Mouse (Mus musculus) kidney, embryonic 15.5 days (tissue): ENCODE measurements around the gene Fnbp1. TPM values are rescaled to one million over a fixed set of nuclear protein-coding genes. Genes with fewer than 3 reads are reported as not detected.
A peak's percentile ranks its signal among the peaks of the same experiment; 100 is the strongest.

ENCODE experiments used
- ATAC-seq: fragments of 200-750 bp; cut with Nextera tagmentation; replicated peaks from 2 replicates; pipeline ENCODE4 v1.8.0; 2017; ENCODE audit warnings: moderate TSS enrichment; ENCODE audit not compliant: low FRiP score
- H3K27ac ChIP-seq: fragments of 300-500 bp; sonication (generic); 2 replicates; pipeline ENCODE4 v1.5.1; 2015; ENCODE audit warnings: mild to moderate bottlenecking, inconsistent platforms
- H3K27me3 ChIP-seq: fragments of 300-500 bp; sonication (generic); 2 replicates; pipeline ENCODE4 v1.6.1; 2015; ENCODE audit warnings: inconsistent platforms
- H3K36me3 ChIP-seq: fragments of 300-500 bp; sonication (generic); 2 replicates; pipeline ENCODE4 v1.6.1; 2015; ENCODE audit warnings: inconsistent platforms
- H3K4me1 ChIP-seq: fragments of 300-500 bp; sonication (generic); 2 replicates; pipeline ENCODE4 v1.6.1; 2015; ENCODE audit warnings: inconsistent platforms
- H3K4me2 ChIP-seq: fragments of 300-500 bp; sonication (generic); 2 replicates; pipeline ENCODE4 v1.6.1; 2015; ENCODE audit warnings: moderate library complexity, mild to moderate bottlenecking, inconsistent platforms
- H3K4me3 ChIP-seq: fragments of 300-500 bp; sonication (generic); replicated peaks from 2 replicates; pipeline ENCODE4 v1.5.1; 2015; ENCODE audit warnings: mild to moderate bottlenecking, inconsistent platforms
- H3K9ac ChIP-seq: fragments of 300-500 bp; sonication (generic); 2 replicates; pipeline ENCODE4 v1.6.1; 2015; ENCODE audit warnings: mild to moderate bottlenecking, inconsistent platforms
- H3K9me3 ChIP-seq: fragments of 300-500 bp; sonication (generic); replicated peaks from 2 replicates; pipeline ENCODE4 v1.6.1; 2016; ENCODE audit warnings: inconsistent platforms
- WGBS: fragments of 180-500 bp; shearing (Covaris S2); methylation state at CpG from one replicate; pipeline ENCODE4 v1.1.7; 2015; ENCODE audit warnings: mixed read lengths; 5-methylcytosine and 5-hydroxymethylcytosine counted together
- polyA plus RNA-seq: library from polyadenylated mRNA; unstranded; fragments of >200 nt; fragmentation: Nextera tagmentation; extraction: Ambion mirVana; gene quantifications from 2 replicates; pipeline ENCODE4 v1.2.1, GENCODE M21; 2015

Gene Fnbp1
- polyA plus RNA-seq, 1 experiment from 2014 or later = 22.4 TPM

GRCm38 (mm10) chr2:31087663-31088661 lies 53.8 kb downstream of the Fnbp1 start:
- H3K27me3 ChIP-seq = no peaks in the 10 kb centered on the region
- H3K27ac ChIP-seq = peak overlapping the region; percentile 89
- ATAC-seq = peak; percentile 30
- no peak overlapping the region for H3K4me3 ChIP-seq
- H3K9ac ChIP-seq = no peak overlapping the region
- peaks cover 23% of the 10 kb centered on the region for H3K36me3 ChIP-seq
- peaks cover 39% of the 10 kb centered on the region for H3K4me1 ChIP-seq
- peak overlapping the region; percentile 13; the same call in 1 of the 2 replicates for H3K4me2 ChIP-seq
- H3K9me3 ChIP-seq = peaks cover 6% of the 10 kb centered on the region; the same call in 1 of the 2 replicates
- 24% methylated on average over 11 of the region's 11 CpGs for WGBS

DNA sequence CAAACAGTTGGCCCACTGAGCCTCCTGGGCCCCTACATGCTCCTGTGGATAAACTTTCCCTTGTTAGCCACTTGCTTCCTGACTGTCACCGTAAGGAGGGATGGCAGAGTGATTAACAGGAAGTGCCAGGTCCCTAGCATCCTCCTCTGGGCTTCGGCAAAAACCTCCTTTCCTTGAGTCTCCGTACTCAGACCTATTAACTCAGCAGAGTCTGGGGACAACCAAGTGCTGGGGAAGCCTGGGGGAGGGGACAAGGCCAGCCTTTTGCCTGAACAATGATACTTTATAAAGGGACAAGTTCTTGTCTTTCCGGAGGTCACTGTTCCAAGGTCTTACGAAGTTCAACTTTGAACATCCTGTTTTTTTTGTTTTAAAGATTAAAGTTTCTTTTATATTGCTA lies 54.7 kb downstream of the Fnbp1 start:
- WGBS = 12% methylated on average over 5 of the region's 5 CpGs
- H3K9me3 ChIP-seq = peaks cover 6% of the 10 kb centered on the region; the same call in 1 of the 2 replicates
- H3K36me3 ChIP-seq = peaks cover 29% of the 10 kb centered on the region
- peak; percentile 31; the same call in 1 of the 2 replicates for ATAC-seq
- H3K27me3 ChIP-seq = no peaks in the 10 kb centered on the region
- no peak overlapping the region for H3K9ac ChIP-seq
- peak overlapping the region; percentile 89 for H3K27ac ChIP-seq
- H3K4me2 ChIP-seq = no peak overlapping the region
- no peak overlapping the region for H3K4me3 ChIP-seq
- peaks cover 39% of the 10 kb centered on the region for H3K4me1 ChIP-seq

DNA sequence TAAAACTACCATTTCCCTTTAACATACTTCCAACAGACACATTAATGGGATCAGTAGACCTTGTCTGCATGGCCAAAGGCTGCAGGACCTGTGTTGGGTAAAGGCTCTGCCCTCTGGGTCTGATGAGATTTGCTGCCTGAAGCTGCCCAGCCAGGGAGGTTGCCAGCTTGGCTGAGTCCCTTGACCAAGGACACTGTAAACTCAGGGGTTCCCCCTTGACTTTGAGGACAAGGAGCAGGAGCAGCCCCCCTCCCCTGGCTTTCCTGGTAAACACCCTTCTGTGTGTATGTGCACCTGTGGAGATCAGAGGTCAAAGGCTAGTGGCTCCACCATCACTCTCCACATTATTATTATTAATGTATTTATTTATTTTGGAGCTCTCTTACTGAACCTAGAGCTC lies 55.3 kb downstream of the Fnbp1 start:
- H3K4me1 ChIP-seq = peaks cover 39% of the 10 kb centered on the region
- peaks cover 29% of the 10 kb centered on the region for H3K36me3 ChIP-seq
- peak overlapping the region; percentile 89 for H3K27ac ChIP-seq
- H3K4me2 ChIP-seq = no peak overlapping the region
- H3K4me3 ChIP-seq = no peak overlapping the region
- ATAC-seq = peak; percentile 45; the same call in 1 of the 2 replicates
- no peak overlapping the region for H3K9ac ChIP-seq
- H3K9me3 ChIP-seq = peaks cover 6% of the 10 kb centered on the region; the same call in 1 of the 2 replicates
- no peaks in the 10 kb centered on the region for H3K27me3 ChIP-seq

- no peak overlapping the region for H3K9ac ChIP-seq
- 95% methylated on average over 9 of the region's 9 CpGs for WGBS
- no peak overlapping the region for H3K27ac ChIP-seq
- H3K36me3 ChIP-seq = peaks cover 44% of the 10 kb centered on the region
- H3K27me3 ChIP-seq = no peaks in the 10 kb centered on the region
- no peak overlapping the region for H3K4me2 ChIP-seq
- peaks cover 6% of the 10 kb centered on the region; the same call in 1 of the 2 replicates for H3K9me3 ChIP-seq
- H3K4me1 ChIP-seq = peaks cover 33% of the 10 kb centered on the region
- ATAC-seq = no peak
- no peak overlapping the region for H3K4me3 ChIP-seq
Measured at GRCm38 (mm10) chr2:31084169-31084850, 57.5 kb downstream of the Fnbp1 start.

GRCm38 (mm10) chr2:31083372-31083771 lies 58.4 kb downstream of the Fnbp1 start:
- no peak overlapping the region for H3K4me3 ChIP-seq
- peaks cover 24% of the 10 kb centered on the region for H3K4me1 ChIP-seq
- peaks cover 49% of the 10 kb centered on the region for H3K36me3 ChIP-seq
- H3K4me2 ChIP-seq = no peak overlapping the region
- H3K9me3 ChIP-seq = peaks cover 6% of the 10 kb centered on the region; the same call in 1 of the 2 replicates
- 97% methylated on average over 8 of the region's 8 CpGs for WGBS
- H3K27me3 ChIP-seq = no peaks in the 10 kb centered on the region
- no peak overlapping the region for H3K9ac ChIP-seq
- no peak for ATAC-seq
- no peak overlapping the region for H3K27ac ChIP-seq

- no peak overlapping the region for H3K4me3 ChIP-seq
- ATAC-seq = no peak
- WGBS = 76% methylated on average over 17 of the region's 17 CpGs
- peaks cover 6% of the 10 kb centered on the region; the same call in 1 of the 2 replicates for H3K9me3 ChIP-seq
- H3K36me3 ChIP-seq = peaks cover 49% of the 10 kb centered on the region
- H3K27ac ChIP-seq = no peak overlapping the region
- peaks cover 16% of the 10 kb centered on the region for H3K4me1 ChIP-seq
- H3K9ac ChIP-seq = no peak overlapping the region
- no peaks in the 10 kb centered on the region for H3K27me3 ChIP-seq
- no peak overlapping the region for H3K4me2 ChIP-seq
Measured at GRCm38 (mm10) chr2:31082639-31083038, 59.2 kb downstream of the Fnbp1 start.

GRCm38 (mm10) chr2:31081349-31081748 lies 60.5 kb downstream of the Fnbp1 start:
- H3K9me3 ChIP-seq = peaks cover 6% of the 10 kb centered on the region; the same call in 1 of the 2 replicates
- no peak overlapping the region for H3K4me3 ChIP-seq
- H3K4me1 ChIP-seq = peaks cover 3% of the 10 kb centered on the region
- no peak for ATAC-seq
- H3K9ac ChIP-seq = no peak overlapping the region
- H3K4me2 ChIP-seq = no peak overlapping the region
- no peaks in the 10 kb centered on the region for H3K27me3 ChIP-seq
- 70% methylated on average over 4 of the region's 4 CpGs for WGBS
- peaks cover 49% of the 10 kb centered on the region for H3K36me3 ChIP-seq
- H3K27ac ChIP-seq = no peak overlapping the region

DNA sequence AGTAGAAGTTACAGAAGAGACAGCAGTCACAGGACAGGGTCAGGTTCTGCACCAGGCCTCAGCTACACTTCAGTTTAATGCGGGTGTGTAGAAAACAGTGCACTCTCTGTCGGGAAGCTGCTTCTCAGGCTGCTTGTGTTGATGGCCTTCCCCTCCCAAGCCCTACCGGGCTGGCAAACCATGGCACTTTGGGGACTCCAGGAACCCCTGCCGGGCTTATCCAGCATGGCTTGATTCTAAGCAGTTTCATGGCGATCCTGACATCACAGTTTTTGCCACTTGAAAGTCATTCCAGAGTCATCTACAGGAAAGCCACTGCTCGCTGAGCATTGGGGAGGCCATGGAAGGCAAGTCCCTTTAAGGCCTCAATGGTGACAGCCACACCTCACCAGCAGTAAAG lies 62.7 kb downstream of the Fnbp1 start:
- H3K27ac ChIP-seq = no peak overlapping the region
- no peak for ATAC-seq
- H3K9ac ChIP-seq = no peak overlapping the region
- no peak overlapping the region for H3K4me3 ChIP-seq
- peaks cover 5% of the 10 kb centered on the region for H3K4me1 ChIP-seq
- no peak overlapping the region for H3K4me2 ChIP-seq
- WGBS = 88% methylated on average over 6 of the region's 6 CpGs
- H3K9me3 ChIP-seq = peaks cover 3% of the 10 kb centered on the region; the same call in 1 of the 2 replicates
- peaks cover 42% of the 10 kb centered on the region for H3K36me3 ChIP-seq
- no peaks in the 10 kb centered on the region for H3K27me3 ChIP-seq

GRCm38 (mm10) chr2:31077574-31077973 lies 64.2 kb downstream of the Fnbp1 start:
- Histone ChIP-seq H3K27ac (no peak overlapping the region), H3K4me3 (no peak overlapping the region), H3K4me1 (peaks cover 5% of the 10 kb centered on the region), H3K4me2 (no peak overlapping the region), H3K9me3 (no peaks in the 10 kb centered on the region), H3K27me3 (no peaks in the 10 kb centered on the region), H3K9ac (no peak overlapping the region), H3K36me3 (peaks cover 40% of the 10 kb centered on the region)
- WGBS = 68% methylated on average over 5 of the region's 5 CpGs
- ATAC-seq = no peak

DNA sequence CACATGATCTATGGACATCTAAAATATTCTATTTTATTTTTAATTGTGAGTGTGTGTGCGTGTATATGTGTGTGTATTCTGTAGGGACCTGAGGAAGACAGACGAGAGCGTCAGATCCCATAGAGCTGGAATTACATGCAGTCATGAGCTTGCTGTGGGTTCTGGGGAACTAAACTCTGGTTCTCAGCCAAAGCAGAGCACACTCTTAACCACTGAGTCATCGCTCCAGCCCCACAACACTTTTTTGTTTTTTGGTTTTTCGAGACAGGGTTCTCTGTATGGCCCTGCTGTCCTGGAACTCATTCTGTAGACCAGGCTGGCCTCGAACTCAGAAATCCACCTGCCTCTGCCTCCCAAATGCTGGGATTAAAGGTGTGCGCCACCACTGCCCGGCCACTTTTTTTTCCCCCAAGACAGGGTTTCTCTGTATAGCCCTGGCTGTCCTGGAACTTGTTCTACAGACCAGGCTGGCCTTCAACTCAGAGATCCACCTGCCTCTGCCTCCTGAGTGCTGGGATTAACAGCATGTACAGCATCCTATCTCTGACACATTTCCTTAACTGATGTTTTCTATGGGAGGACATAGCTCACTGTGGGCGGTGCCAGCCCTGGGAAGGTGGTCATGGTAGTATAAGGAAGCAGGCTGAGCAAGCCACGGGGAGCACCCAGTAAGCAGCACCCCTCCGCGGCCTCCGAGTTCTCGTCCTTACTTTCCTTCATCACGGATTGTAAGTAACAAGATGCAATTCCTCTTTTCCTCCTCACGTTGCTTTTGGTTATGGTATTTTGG lies 65.3 kb downstream of the Fnbp1 start:
- no peak overlapping the region for H3K9ac ChIP-seq
- WGBS = 93% methylated on average over 16 of the region's 16 CpGs
- H3K27me3 ChIP-seq = no peaks in the 10 kb centered on the region
- no peak for ATAC-seq
- H3K36me3 ChIP-seq = peaks cover 45% of the 10 kb centered on the region
- peaks cover 5% of the 10 kb centered on the region for H3K4me1 ChIP-seq
- no peak overlapping the region for H3K27ac ChIP-seq
- no peaks in the 10 kb centered on the region for H3K9me3 ChIP-seq
- H3K4me2 ChIP-seq = no peak overlapping the region
- no peak overlapping the region for H3K4me3 ChIP-seq

GRCm38 (mm10) chr2:31075836-31076235 lies 66.0 kb downstream of the Fnbp1 start:
- peaks cover 5% of the 10 kb centered on the region for H3K4me1 ChIP-seq
- H3K4me2 ChIP-seq = no peak overlapping the region
- no peak overlapping the region for H3K9ac ChIP-seq
- H3K27ac ChIP-seq = no peak overlapping the region
- 59% methylated on average over 7 of the region's 7 CpGs for WGBS
- H3K9me3 ChIP-seq = no peaks in the 10 kb centered on the region
- H3K36me3 ChIP-seq = peaks cover 45% of the 10 kb centered on the region
- no peaks in the 10 kb centered on the region for H3K27me3 ChIP-seq
- no peak for ATAC-seq
- no peak overlapping the region for H3K4me3 ChIP-seq
